Mouse (Mus musculus) urinary bladder, postnatal 4 days (tissue): ENCODE results near the gene Slc38a8.

ENCODE experiments used
- DNase-seq, 2 experiments: peaks; one replicate each; pipeline ENCODE4 v3.0.0; 2021 to 2022; ENCODE audit warnings: low spot score in 2 of 2

Gene Slc38a8

GRCm38 (mm10) chr8:119437506-119437905, 64.0 kb downstream of the Slc38a8 start:
- no peak for DNase-seq

GRCm38 (mm10) chr8:119436933-119437332, 64.6 kb downstream of the Slc38a8 start:
- DNase-seq = peak; percentile 77 to 78

- DNase-seq = no peak
Observed at GRCm38 (mm10) chr8:119436331-119436730, 65.2 kb downstream of the Slc38a8 start.

DNA sequence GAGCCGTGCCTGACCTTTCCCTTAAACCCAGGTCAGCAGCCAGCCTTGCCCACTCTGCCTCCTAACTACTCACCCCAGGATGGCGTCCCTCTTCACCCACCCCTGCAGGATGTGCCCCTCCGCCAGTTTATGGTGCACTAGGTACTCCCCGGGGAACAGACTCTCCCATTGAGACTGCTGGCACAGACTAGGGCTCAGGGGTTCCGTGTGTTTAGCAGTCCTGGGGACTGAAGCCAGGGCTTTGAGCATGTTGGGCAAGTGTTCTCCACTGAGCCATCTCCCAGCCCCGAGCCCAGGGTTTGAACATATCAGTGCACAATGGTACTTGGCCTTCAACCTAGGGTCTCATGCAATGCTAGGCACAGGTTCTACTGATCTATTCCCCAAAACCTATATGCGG, 66.0 kb downstream of the Slc38a8 start:
- no peak for DNase-seq

- DNase-seq = no peak
Observed at GRCm38 (mm10) chr8:119434569-119434968, 66.9 kb downstream of the Slc38a8 start.

GRCm38 (mm10) chr8:119433582-119434174, 67.8 kb downstream of the Slc38a8 start, which contains the start of gene Osgin1:
Gene Osgin1 (plus strand): TSS chr8:119434124.
- no peak for DNase-seq

- DNase-seq = no peak
Observed at GRCm38 (mm10) chr8:119432372-119432771, 69.1 kb downstream of the Slc38a8 start.

DNA sequence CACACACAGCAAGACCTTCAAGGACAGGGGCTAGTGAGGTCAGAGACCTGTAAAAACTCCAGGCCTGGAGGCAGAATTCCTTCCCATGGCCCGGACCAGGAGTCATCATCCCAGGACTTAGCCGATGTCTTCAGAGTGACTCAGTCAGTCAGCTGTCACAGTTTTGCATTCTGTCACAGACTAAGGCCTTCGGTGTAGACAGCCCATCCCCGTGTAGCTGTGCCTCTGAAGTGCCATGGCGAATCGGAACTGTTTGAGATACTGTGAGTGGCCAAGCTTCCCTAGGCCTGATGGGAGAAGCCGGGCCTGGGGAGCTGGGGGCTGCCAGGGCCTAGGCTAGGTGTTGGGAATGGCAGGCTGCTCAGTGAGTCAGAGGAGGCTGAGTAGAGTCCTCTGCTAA, 70.8 kb downstream of the Slc38a8 start:
- DNase-seq = no peak

DNA sequence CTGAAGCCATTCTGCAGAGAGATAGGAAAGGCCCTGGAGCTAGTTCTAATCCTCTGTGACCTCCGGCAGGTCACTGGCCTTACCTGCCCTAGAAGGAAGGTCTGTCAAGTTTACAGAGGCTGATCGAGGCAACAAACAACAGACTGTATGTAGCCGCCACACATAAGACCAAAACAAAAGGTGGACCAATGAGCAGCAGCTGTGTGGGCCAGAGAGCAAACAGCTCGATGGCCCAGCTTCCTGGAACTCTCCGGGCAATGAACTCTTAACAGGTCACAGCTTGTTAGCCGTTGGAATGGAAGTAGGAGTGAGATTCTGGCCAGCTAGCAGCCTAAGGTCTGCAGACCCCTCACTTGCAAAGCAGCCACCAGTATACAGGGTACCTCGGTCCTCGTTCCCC, 71.2 kb downstream of the Slc38a8 start:
- DNase-seq = no peak
